Mouse (Mus musculus): ENCODE results near the gene Pou2f3.

- TF ChIP-seq POLR2A (IDR thresholded peaks at IDR 0.05; ENCODE audit: insufficient read depth, low read depth, low read length), result no peak
- TF ChIP-seq CTCF (IDR thresholded peaks at IDR 0.05), result no peak
- no peak for TF ChIP-seq EP300 (IDR thresholded peaks at IDR 0.05; ENCODE audit: insufficient read depth, low read depth, low read length)
These were observed 22.9 kb upstream of the Pou2f3 start for GRCm38 (mm10) chr9:43233044-43233443.

Data from heart, adult 2 months (tissue).